Mouse (Mus musculus): ENCODE measurements around the gene Erg. TPM values are rescaled to one million over a fixed set of nuclear protein-coding genes. Genes with fewer than 3 reads are reported as not detected.

The Erg gene
- polyA plus RNA-seq, 1 experiment from 2014 or later = 7.3 TPM

DNA sequence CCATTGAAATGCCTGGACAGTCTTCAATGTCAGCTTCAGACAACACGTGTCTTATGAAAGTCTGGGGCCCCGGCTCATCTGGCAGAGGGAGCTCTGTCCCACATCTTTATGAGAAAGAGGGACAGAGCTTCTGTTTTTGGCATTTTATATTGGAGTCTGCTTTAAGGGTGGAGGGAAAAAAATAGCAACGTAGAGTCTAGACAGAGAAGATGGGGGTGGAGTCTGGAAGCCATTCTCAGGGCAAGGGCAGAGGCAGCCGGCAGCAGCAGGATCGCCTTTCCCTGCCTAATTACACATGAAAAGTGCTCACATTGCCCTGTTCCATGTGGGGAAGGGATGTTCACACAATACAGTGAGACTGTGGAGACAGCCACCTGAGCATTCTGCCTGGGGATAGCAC is 16.1 kb upstream of the Erg start:
- H3K9ac ChIP-seq = no peak overlapping the region
- H3K4me2 ChIP-seq (replicated peaks) = no peak overlapping the region
- no peak overlapping the region for H3K4me3 ChIP-seq
- no peaks in the 10 kb centered on the region for H3K36me3 ChIP-seq
- no peak overlapping the region for H3K27ac ChIP-seq
- WGBS = 27% methylated on average over 5 of the region's 5 CpGs
- no peaks in the 10 kb centered on the region for H3K27me3 ChIP-seq
- peak; percentile 27; the same call in 1 of the 2 replicates for ATAC-seq (ENCODE audit: low FRiP score)
- no peaks in the 10 kb centered on the region for H3K9me3 ChIP-seq (replicated peaks)
- H3K4me1 ChIP-seq = peaks cover 22% of the 10 kb centered on the region

DNA sequence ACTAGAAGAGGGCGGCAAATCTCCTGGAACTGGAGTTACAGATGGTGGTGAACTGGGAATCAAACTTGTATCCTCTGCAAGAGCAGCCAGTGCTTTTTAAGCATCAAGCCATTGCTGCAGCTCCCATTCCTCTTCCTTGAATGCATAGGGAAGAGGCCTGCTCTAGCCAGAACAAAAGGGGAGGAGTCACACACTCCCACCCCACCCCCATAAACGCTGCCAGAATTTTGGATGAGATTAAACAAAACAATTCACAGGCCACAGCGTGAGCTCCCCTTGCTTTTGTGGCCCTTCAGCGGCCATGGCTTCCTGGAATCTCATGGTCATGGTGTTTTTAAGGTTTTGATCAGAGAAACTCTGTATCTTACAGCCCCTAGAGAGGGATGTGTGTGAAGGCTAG is 15.4 kb upstream of the Erg start:
- Histone ChIP-seq H3K4me2 (replicated peaks) (no peak overlapping the region), H3K9me3 (replicated peaks) (no peaks in the 10 kb centered on the region), H3K36me3 (no peaks in the 10 kb centered on the region), H3K27me3 (no peaks in the 10 kb centered on the region), H3K4me1 (peaks cover 22% of the 10 kb centered on the region), H3K4me3 (no peak overlapping the region), H3K27ac (peak overlapping the region; percentile 57), H3K9ac (no peak overlapping the region)
- 27% methylated on average over 4 of the region's 4 CpGs for WGBS
- ATAC-seq (ENCODE audit: low FRiP score) = peak; percentile 47; the same call in 1 of the 2 replicates

DNA sequence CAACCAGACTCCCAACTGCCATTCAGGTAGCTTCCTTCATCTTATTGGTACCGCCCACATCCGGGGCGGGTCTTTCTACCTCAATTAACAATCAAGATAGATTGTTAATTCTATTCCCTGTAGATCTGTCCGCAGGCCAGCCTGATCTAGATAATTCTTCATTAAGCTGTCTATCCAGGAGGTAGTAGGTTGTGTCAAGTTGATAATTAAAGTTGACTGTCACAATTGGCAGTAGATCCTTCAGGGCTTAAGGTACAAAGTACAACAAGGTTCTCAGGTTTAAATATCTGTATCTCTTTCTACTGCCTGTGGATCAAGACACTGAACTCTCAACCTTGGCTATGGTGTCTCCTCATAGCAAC is 14.8 kb upstream of the Erg start:
- WGBS = 71% methylated on average over 4 of the region's 4 CpGs

DNA sequence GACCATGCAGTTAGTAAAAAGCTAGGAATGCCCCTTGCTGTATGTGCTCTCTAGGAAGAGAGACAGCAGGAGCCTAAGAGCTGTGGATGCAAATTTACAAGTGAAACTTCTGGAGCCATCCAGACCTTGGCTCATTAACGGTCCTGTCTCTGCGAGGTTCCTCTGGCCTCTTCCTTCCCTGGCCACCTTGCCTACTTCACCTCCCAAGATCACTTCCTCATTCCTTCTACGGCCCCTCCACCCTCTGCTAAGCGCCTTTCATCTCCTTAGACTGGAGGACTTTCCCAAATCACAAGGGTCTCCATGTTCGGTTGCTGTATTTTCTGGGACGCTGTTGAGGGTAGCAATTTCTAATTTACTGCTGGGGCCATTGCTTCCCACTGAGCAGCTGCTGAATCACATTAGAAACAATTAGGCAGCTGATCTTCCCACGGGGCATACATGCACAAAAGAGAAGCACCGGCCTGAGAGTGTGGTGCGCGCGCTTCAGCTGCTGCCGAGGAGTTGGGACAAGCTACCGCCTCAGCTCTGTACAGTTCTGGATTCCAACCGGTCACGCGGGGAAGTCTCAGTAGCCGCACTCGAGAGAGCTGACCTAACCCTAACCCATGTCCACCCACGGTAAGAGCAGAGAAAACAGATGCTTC is 14.3 kb upstream of the Erg start:
- no peak overlapping the region for H3K9ac ChIP-seq
- H3K36me3 ChIP-seq = no peaks in the 10 kb centered on the region
- WGBS = 61% methylated on average over 19 of the region's 19 CpGs
- peak overlapping the region; percentile 70 for H3K27ac ChIP-seq
- H3K9me3 ChIP-seq (replicated peaks) = no peaks in the 10 kb centered on the region
- peak; percentile 70 for ATAC-seq (ENCODE audit: low FRiP score)
- no peaks in the 10 kb centered on the region for H3K27me3 ChIP-seq
- no peak overlapping the region; the same call in 1 of the 2 replicates for H3K4me3 ChIP-seq
- H3K4me1 ChIP-seq = peaks cover 22% of the 10 kb centered on the region
- peak overlapping the region; percentile 30 for H3K4me2 ChIP-seq (replicated peaks)

More for the DNA sequence above, 14.8 kb upstream of the Erg start:
- no peaks in the 10 kb centered on the region for H3K9me3 ChIP-seq (replicated peaks)
- no peak overlapping the region for H3K9ac ChIP-seq
- H3K4me2 ChIP-seq (replicated peaks) = peak overlapping the region; percentile 30
- H3K27ac ChIP-seq = peak overlapping the region; percentile 70; the same call in 1 of the 2 replicates
- peaks cover 22% of the 10 kb centered on the region for H3K4me1 ChIP-seq
- H3K27me3 ChIP-seq = no peaks in the 10 kb centered on the region
- H3K4me3 ChIP-seq = no peak overlapping the region; the same call in 1 of the 2 replicates
- ATAC-seq (ENCODE audit: low FRiP score) = peak; percentile 53
- no peaks in the 10 kb centered on the region for H3K36me3 ChIP-seq

DNA sequence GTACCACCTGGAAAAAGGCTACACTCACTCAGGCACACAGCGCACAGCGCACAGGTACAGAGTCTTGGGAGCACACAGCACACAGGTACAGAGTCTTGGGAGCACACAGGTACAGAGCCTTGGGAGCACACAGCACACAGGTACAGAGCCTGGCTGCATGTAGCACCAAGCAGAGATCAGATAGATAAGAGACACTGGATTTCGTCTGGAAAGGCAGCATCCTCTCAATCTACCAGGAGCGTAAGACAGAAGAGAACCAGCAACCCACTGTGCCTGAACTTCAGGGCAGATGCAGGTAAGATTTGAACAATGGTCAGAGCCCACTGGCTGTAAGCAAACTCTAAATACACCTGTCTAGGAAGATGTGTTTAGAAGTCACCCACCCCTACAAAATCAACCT is 12.5 kb upstream of the Erg start:
- ATAC-seq (ENCODE audit: low FRiP score) = no peak
- no peaks in the 10 kb centered on the region for H3K36me3 ChIP-seq
- H3K27me3 ChIP-seq = no peaks in the 10 kb centered on the region
- no peak overlapping the region for H3K9ac ChIP-seq
- H3K4me3 ChIP-seq = no peak overlapping the region
- H3K27ac ChIP-seq = no peak overlapping the region
- WGBS = 95% methylated on average over 4 of the region's 4 CpGs
- no peak overlapping the region for H3K4me2 ChIP-seq (replicated peaks)
- no peaks in the 10 kb centered on the region for H3K9me3 ChIP-seq (replicated peaks)
- H3K4me1 ChIP-seq = peaks cover 22% of the 10 kb centered on the region

DNA sequence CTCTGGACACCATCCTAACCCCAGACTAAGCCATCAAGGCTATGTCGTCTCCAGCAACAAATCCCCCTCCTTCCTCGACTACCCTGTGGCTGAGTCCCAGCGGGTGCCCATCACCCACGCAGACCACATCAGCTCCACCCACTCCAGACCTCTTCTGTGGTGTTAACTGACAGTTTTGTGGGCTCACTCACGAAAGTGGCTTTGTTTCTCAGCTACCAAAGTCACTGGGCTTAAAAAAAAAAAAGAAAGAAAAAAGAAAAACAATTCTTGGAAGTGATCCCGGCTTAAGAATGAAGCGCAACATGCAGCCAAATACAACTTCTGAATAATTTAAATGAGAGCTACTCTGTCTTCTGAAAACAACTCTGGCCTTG is 11.2 kb upstream of the Erg start:
- Histone ChIP-seq H3K9me3 (replicated peaks) (no peaks in the 10 kb centered on the region), H3K4me3 (no peak overlapping the region), H3K9ac (no peak overlapping the region), H3K27ac (no peak overlapping the region), H3K4me2 (replicated peaks) (no peak overlapping the region), H3K36me3 (no peaks in the 10 kb centered on the region), H3K4me1 (peaks cover 20% of the 10 kb centered on the region), H3K27me3 (no peaks in the 10 kb centered on the region)
- 54% methylated on average over 7 of the region's 7 CpGs for WGBS
- ATAC-seq (ENCODE audit: low FRiP score) = no peak

DNA sequence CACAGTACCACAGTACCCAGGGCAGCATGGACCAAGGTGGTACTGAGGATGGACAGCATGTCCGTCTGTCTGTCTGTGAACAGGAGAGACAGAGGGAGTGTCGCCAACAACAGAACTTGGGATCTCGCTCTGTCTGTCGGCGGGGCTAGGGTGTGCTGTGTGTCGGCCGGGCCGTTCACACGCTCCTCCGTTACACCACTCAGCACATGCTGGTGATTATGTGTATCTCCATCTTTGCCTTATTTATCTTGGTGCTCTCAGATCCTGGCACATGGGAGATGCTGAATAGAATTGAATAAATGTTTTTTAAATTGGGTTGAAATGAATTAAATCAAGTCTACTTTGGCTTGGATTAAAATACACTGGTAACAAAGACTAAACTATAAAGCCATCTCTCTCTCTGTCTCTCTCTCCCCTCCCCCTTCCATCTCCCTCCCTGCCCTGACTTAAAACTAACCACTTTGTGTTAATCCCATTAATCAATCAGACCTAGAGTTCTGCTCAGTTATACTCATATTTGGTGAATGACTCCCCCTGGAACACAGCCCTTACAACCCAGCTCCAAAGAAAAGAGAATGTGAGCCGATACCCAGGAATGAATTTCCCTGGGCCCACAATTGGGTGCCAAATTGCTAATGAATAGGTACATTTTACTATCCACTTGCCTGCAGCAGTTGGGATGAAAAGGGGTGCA is 10.6 kb upstream of the Erg start:
- no peak overlapping the region for H3K9ac ChIP-seq
- no peak for ATAC-seq (ENCODE audit: low FRiP score)
- no peak overlapping the region for H3K27ac ChIP-seq
- WGBS = 90% methylated on average over 11 of the region's 11 CpGs
- no peaks in the 10 kb centered on the region for H3K9me3 ChIP-seq (replicated peaks)
- peaks cover 14% of the 10 kb centered on the region for H3K4me1 ChIP-seq
- H3K4me2 ChIP-seq (replicated peaks) = no peak overlapping the region
- H3K4me3 ChIP-seq = no peak overlapping the region
- no peaks in the 10 kb centered on the region for H3K36me3 ChIP-seq
- H3K27me3 ChIP-seq = no peaks in the 10 kb centered on the region

DNA sequence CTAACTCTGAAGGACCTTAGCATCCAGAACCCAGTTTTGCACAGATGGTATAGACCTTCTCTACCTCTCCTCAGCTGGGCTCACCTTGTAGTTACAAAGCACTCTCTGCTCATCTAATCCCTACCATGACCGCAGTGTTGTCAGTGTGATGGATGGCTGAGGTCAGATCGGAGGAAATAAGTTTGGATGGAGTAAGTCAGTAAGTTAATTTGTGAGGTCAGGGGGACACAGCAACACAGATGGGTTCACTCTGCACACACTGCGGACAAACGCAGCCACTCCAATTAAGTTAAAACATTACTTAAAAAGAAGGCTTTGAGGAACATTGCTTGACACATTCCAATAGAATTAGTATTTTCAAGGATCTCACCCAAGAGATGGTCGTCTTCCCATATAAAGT is 2.5 kb upstream of the Erg start:
- no peaks in the 10 kb centered on the region for H3K9me3 ChIP-seq (replicated peaks)
- H3K4me2 ChIP-seq (replicated peaks) = no peak overlapping the region
- no peak overlapping the region for H3K4me3 ChIP-seq
- no peak overlapping the region for H3K9ac ChIP-seq
- H3K27ac ChIP-seq = no peak overlapping the region
- H3K27me3 ChIP-seq = peaks cover 33% of the 10 kb centered on the region
- peaks cover 18% of the 10 kb centered on the region for H3K4me1 ChIP-seq
- 52% methylated on average over 5 of the region's 5 CpGs for WGBS
- no peak for ATAC-seq (ENCODE audit: low FRiP score)
- H3K36me3 ChIP-seq = no peaks in the 10 kb centered on the region

DNA sequence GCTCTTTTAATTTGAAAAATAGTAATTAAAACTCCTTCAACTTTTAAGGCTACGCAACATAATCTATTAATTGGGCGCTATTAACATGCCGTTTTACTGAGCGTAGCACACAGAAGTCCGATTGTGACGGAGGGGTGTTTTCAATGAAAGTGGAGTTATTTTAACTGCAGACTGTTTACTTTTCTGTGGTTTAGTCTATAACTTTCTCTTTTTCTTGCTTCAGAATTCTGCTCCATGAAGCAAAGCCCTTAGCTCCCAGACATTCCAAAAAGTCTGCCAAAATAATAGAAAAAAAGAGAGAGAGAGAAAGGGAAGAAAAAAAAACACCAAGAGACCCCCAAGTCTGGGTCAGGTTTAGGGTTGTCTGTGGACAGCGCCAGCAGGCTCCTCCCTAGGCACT is 333 bp upstream of the Erg start:
- Histone ChIP-seq H3K9ac (no peak overlapping the region), H3K27me3 (peaks cover 45% of the 10 kb centered on the region), H3K27ac (no peak overlapping the region), H3K9me3 (replicated peaks) (no peaks in the 10 kb centered on the region), H3K4me1 (peaks cover 18% of the 10 kb centered on the region), H3K4me2 (replicated peaks) (peak overlapping the region; percentile 88), H3K4me3 (no peak overlapping the region), H3K36me3 (no peaks in the 10 kb centered on the region)
- no peak for ATAC-seq (ENCODE audit: low FRiP score)
- 44% methylated on average over 7 of the region's 7 CpGs for WGBS

DNA sequence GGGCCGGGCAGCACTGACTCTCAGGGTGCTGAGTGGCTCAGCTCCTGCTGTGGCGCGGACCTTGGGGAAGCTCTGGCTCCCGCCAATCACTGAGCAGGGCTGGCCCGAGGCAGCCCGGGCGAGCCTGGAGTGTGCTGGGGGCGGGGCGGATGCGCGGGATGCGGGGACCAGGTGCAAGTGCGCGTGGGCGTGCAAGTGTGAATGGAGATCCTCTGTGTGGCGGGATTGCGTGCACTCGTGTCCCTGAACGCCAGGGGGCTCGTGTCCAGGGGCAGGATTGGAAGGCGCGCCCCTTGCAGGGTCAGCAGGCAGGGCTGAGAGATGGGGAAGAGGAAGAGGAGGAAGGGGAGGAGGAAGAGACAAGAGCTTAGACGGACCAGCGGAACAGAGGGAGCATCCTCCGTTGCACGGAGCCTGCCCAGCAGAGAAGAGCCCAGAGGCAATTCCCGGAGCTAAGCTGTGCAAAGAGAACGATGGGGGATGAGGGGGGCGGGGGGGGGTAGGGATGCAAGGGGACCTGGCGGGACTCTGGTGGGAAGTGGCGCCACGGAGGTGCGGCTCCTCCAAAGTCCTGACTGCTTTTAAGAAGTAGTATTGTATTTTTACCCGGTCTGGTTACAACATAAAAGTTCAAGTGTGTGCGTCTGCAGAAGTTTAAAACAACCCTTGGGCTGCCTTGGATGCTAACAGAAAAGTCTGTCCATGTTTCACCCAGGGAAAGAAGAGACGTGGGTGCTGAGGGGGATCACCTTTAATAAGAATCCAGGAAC is 667 bp downstream of the Erg start:
- WGBS = under 1% methylated on average over 36 of the region's 36 CpGs
- H3K27ac ChIP-seq = peak overlapping the region; percentile 49; the same call in 1 of the 2 replicates
- peaks cover 45% of the 10 kb centered on the region for H3K27me3 ChIP-seq
- ATAC-seq (ENCODE audit: low FRiP score) = peak; percentile 95
- no peaks in the 10 kb centered on the region for H3K36me3 ChIP-seq
- H3K9me3 ChIP-seq (replicated peaks) = no peaks in the 10 kb centered on the region
- H3K4me3 ChIP-seq = peak overlapping the region; percentile 47
- H3K9ac ChIP-seq = peak overlapping the region; percentile 62
- H3K4me2 ChIP-seq (replicated peaks) = peak overlapping the region; percentile 88
- peaks cover 18% of the 10 kb centered on the region for H3K4me1 ChIP-seq

DNA sequence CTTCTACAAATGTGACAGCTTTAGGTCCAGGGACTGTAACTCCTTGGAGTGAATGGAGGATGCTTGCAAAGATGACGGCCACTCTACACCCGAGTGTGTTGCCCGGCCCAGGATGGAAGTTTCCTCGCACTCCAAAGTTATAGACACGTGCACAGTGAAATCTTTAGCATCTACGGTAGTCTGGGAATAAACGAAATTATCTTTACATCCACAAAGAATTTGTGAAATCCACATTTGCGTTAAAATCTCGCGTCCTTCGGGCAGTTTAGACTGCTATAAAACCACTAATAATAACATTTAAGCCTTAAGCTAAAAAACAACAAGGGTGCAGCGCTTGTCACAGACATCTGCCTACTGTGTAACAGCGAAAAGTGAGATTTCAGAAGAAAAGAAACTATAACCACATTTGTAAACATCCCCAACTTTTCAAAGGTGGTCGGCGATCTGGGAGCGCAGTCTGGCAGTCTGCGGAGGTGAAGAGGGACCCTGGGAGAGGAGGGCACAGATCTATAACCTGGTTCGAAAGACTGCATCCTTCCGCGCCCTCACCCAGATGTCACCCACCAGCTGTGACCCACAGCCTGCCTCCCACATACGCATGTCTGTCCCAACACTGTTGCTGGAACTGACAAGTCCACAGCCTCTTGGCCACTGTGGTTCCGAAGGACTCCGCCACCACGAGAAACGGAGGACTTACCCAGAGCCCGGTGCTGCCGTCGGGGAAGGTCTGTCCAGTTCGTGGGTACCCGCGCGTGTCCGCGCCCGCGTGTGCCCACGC is 1.5 kb downstream of the Erg start:
- Histone ChIP-seq H3K27me3 (peaks cover 45% of the 10 kb centered on the region), H3K4me3 (peak overlapping the region; percentile 47), H3K4me2 (replicated peaks) (peak overlapping the region; percentile 88), H3K9ac (peak overlapping the region; percentile 62), H3K27ac (peak overlapping the region; percentile 49; the same call in 1 of the 2 replicates), H3K9me3 (replicated peaks) (no peaks in the 10 kb centered on the region), H3K4me1 (peaks cover 18% of the 10 kb centered on the region), H3K36me3 (no peaks in the 10 kb centered on the region)
- peak; percentile 34 for ATAC-seq (ENCODE audit: low FRiP score)
- 15% methylated on average over 37 of the region's 37 CpGs for WGBS

DNA sequence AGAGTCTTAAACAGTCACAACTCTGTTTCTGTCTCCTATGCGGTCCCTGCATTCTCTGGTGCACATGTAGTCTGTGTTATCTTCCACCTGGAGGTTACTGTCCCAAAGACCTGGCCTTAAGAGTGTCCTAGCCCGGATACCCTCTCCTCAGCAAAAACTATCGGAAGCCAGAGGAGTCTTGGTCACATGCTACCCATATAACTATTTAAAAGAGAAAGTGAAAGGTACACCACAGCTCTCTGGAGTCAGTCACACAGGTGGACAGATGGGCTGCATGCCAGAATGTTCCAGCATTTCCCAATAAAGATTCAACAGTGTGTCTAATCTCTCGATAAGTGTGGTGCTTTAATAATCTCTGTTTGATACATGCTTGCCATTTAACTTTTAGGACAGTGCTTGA is 7.1 kb downstream of the Erg start:
- Histone ChIP-seq H3K27ac (no peak overlapping the region), H3K4me2 (replicated peaks) (no peak overlapping the region), H3K9me3 (replicated peaks) (no peaks in the 10 kb centered on the region), H3K27me3 (peaks cover 16% of the 10 kb centered on the region), H3K9ac (no peak overlapping the region), H3K4me1 (0 out of 2 replicates have a peak, but pooled peaks cover 3% of the 10 kb centered on the region), H3K36me3 (no peaks in the 10 kb centered on the region), H3K4me3 (no peak overlapping the region)
- ATAC-seq (ENCODE audit: low FRiP score) = no peak
- 92% methylated on average over 4 of the region's 4 CpGs for WGBS
